Mouse (Mus musculus): ENCODE measurements around the gene Glt1d1.

GRCm38 (mm10) chr5:127587854-127588253, 44.2 kb upstream of the Glt1d1 start:
- no peak for TF ChIP-seq CTCF (IDR thresholded peaks at IDR 0.05; ENCODE audit: low read depth, low read length)
- no peak for TF ChIP-seq POLR2A (IDR thresholded peaks at IDR 0.05; ENCODE audit: extremely low read depth, insufficient read depth, low read length)

Measured in liver, adult 2 months (tissue).